Mouse (Mus musculus) myocyte (in vitro differentiated cells): ENCODE data around the gene Gm960. TPM values are rescaled to one million over a fixed set of nuclear protein-coding genes. Genes with fewer than 3 reads are reported as not detected.

Source experiments
- H3K27me3 ChIP-seq: one replicate; pipeline ENCODE4 v1.6.1; 2011; ENCODE audit not compliant: control insufficient read depth, insufficient read depth, insufficient read length
- H3K36me3 ChIP-seq: one replicate; pipeline ENCODE4 v1.6.1; 2011; ENCODE audit not compliant: control insufficient read depth, insufficient read depth
- H3K4me2 ChIP-seq: one replicate; pipeline ENCODE4 v1.6.1; 2011; ENCODE audit warnings: low read depth, control low read depth
- H3K4me3 ChIP-seq: one replicate; pipeline ENCODE4 v1.5.1; 2011; ENCODE audit warnings: mild to moderate bottlenecking, control low read depth, moderate library complexity
- H3K79me2 ChIP-seq: one replicate; pipeline ENCODE4 v1.6.1; 2011; ENCODE audit not compliant: control insufficient read depth, insufficient read depth
- H3ac ChIP-seq: one replicate; pipeline ENCODE4 v1.6.1; 2011; ENCODE audit not compliant: control insufficient read depth, insufficient read length
- CEBPB ChIP-seq: IDR thresholded peaks from 2 replicates; pipeline ENCODE4 v1.6.1; 2011; ENCODE audit warnings: mild to moderate bottlenecking, moderate library complexity; ENCODE audit not compliant: poor library complexity, insufficient read depth, severe bottlenecking
- E2F4 ChIP-seq: IDR thresholded peaks from one replicate; pipeline ENCODE4 v1.6.1; 2011; ENCODE audit warnings: mild to moderate bottlenecking, control low read depth, moderate library complexity; ENCODE audit not compliant: insufficient read depth
- MAX ChIP-seq: IDR thresholded peaks from one replicate; pipeline ENCODE4 v1.6.1; 2011; ENCODE audit warnings: low read depth, mild to moderate bottlenecking, control low read depth
- MYOD1 ChIP-seq, 3 experiments: IDR thresholded peaks; one replicate each; pipeline ENCODE4 v1.6.1; 2011; ENCODE audit warnings: control low read depth in 2 of 3, low read depth in 2 of 3, mild to moderate bottlenecking in 2 of 3, moderate library complexity in 1 of 3; ENCODE audit not compliant: insufficient read length in 2 of 3, control insufficient read depth in 1 of 3
- MYOG ChIP-seq, 3 experiments: IDR thresholded peaks; one replicate each; pipeline ENCODE4 v1.6.1; 2011; ENCODE audit warnings: control low read depth in 2 of 3, low read depth in 2 of 3, mild to moderate bottlenecking in 2 of 3; ENCODE audit not compliant: insufficient read length in 2 of 3, control insufficient read depth in 1 of 3, insufficient read depth in 1 of 3
- POLR2A ChIP-seq: IDR thresholded peaks from one replicate; pipeline ENCODE4 v1.6.1; 2011; ENCODE audit warnings: low read depth, mild to moderate bottlenecking, control low read depth, moderate library complexity; ENCODE audit not compliant: insufficient read length
- POLR2AphosphoS2 ChIP-seq: IDR thresholded peaks from one replicate; pipeline ENCODE4 v1.6.1; 2011; ENCODE audit warnings: low read depth, control low read depth; ENCODE audit not compliant: insufficient read length
- REST ChIP-seq: IDR thresholded peaks from one replicate; pipeline ENCODE4 v1.6.1; 2011; ENCODE audit warnings: mild to moderate bottlenecking, control low read depth, moderate library complexity; ENCODE audit not compliant: insufficient read depth, insufficient read length
- SRF ChIP-seq: IDR thresholded peaks from one replicate; pipeline ENCODE4 v1.6.1; 2011; ENCODE audit warnings: low read depth; ENCODE audit not compliant: control insufficient read depth, insufficient read length
- TCF12 ChIP-seq: IDR thresholded peaks from one replicate; pipeline ENCODE4 v1.6.1; 2011; ENCODE audit warnings: mild to moderate bottlenecking, control low read depth; ENCODE audit not compliant: poor library complexity, insufficient read depth, severe bottlenecking
- TCF3 ChIP-seq: IDR thresholded peaks from one replicate; pipeline ENCODE4 v1.6.1; 2011; ENCODE audit warnings: low read depth, control low read depth; ENCODE audit not compliant: insufficient read length
- USF1 ChIP-seq: IDR thresholded peaks from one replicate; pipeline ENCODE4 v1.6.1; 2011; ENCODE audit warnings: low read depth, mild to moderate bottlenecking, control low read depth, moderate library complexity
- polyA plus RNA-seq: library from polyadenylated mRNA; unstranded; fragments of >200 nt; fragmentation: generic; extraction: Trizol; gene quantifications from one replicate; pipeline ENCODE4 v1.2.1, GENCODE M21; 2012; ENCODE audit warnings: missing spikeins

Gm960 gene
- polyA plus RNA-seq, 1 experiment: 0.90 TPM

GRCm38 (mm10) chr19:4700656-4701055, 2.2 kb upstream of the Gm960 start:
- H3K4me2 ChIP-seq: no peak overlapping the region
- H3K4me3 ChIP-seq: no peak overlapping the region
- H3ac ChIP-seq: no peak overlapping the region
- H3K36me3 ChIP-seq: no peaks in the 10 kb centered on the region
- no peak for TF ChIP-seq MYOG (IDR thresholded peaks at IDR 0.05; ENCODE audit: control insufficient read depth in 1 of 3, insufficient read depth in 1 of 3, insufficient read length in 2 of 3, low read depth in 2 of 3)
- no peak for TF ChIP-seq USF1
- no peak for TF ChIP-seq POLR2AphosphoS2
- no peak for TF ChIP-seq REST
- no peak for TF ChIP-seq CEBPB
- no peak for TF ChIP-seq SRF
- TF ChIP-seq E2F4: no peak
- no peak for TF ChIP-seq POLR2A
- H3K27me3 ChIP-seq: no peaks in the 10 kb centered on the region
- H3K79me2 ChIP-seq: no peaks in the 10 kb centered on the region

GRCm38 (mm10) chr19:4699821-4700220, 1.4 kb upstream of the Gm960 start:
- Histone ChIP-seq H3K27me3 (no peaks in the 10 kb centered on the region), H3K4me2 (no peak overlapping the region), H3K4me3 (no peak overlapping the region), H3K36me3 (no peaks in the 10 kb centered on the region), H3ac (no peak overlapping the region), H3K79me2 (no peaks in the 10 kb centered on the region)
- TF ChIP-seq POLR2A (no peak), CEBPB (no peak), TCF12 (no peak), POLR2AphosphoS2 (no peak)

- no peak for TF ChIP-seq POLR2AphosphoS2
- no peak for TF ChIP-seq SRF
- TF ChIP-seq MYOG (IDR thresholded peaks at IDR 0.05; ENCODE audit: control insufficient read depth in 1 of 3, insufficient read depth in 1 of 3, insufficient read length in 2 of 3, low read depth in 2 of 3): no peak
- TF ChIP-seq TCF12: no peak
- TF ChIP-seq E2F4: no peak
- no peak for TF ChIP-seq MYOD1 (IDR thresholded peaks at IDR 0.05; ENCODE audit: control insufficient read depth in 1 of 3, insufficient read length in 2 of 3, low read depth in 2 of 3)
- no peak for TF ChIP-seq CEBPB
- no peak for TF ChIP-seq MAX
- no peak for TF ChIP-seq USF1
- TF ChIP-seq TCF3: no peak
- no peak for TF ChIP-seq POLR2A
- no peak for TF ChIP-seq REST
- peak overlapping the region; percentile 22 for H3K4me3 ChIP-seq
- peak overlapping the region; percentile 89 for H3K4me2 ChIP-seq
- no peaks in the 10 kb centered on the region for H3K36me3 ChIP-seq
- no peak overlapping the region for H3ac ChIP-seq
- no peaks in the 10 kb centered on the region for H3K79me2 ChIP-seq
- no peaks in the 10 kb centered on the region for H3K27me3 ChIP-seq
These were observed 388 bp upstream of the Gm960 start for GRCm38 (mm10) chr19:4698856-4699255.

- Histone ChIP-seq H3K36me3 (no peaks in the 10 kb centered on the region), H3K27me3 (no peaks in the 10 kb centered on the region), H3ac (no peak overlapping the region), H3K79me2 (no peaks in the 10 kb centered on the region), H3K4me3 (peak overlapping the region; percentile 22), H3K4me2 (peak overlapping the region; percentile 89)
- TF ChIP-seq MYOD1 (IDR thresholded peaks at IDR 0.05; ENCODE audit: control insufficient read depth in 1 of 3, insufficient read length in 2 of 3, low read depth in 2 of 3) (no peak), MYOG (IDR thresholded peaks at IDR 0.05; ENCODE audit: control insufficient read depth in 1 of 3, insufficient read depth in 1 of 3, insufficient read length in 2 of 3, low read depth in 2 of 3) (no peak), TCF12 (no peak), USF1 (no peak), REST (no peak)
These were observed 747 bp downstream of the Gm960 start for GRCm38 (mm10) chr19:4697721-4698120.

- H3K27me3 ChIP-seq: no peaks in the 10 kb centered on the region
- TF ChIP-seq E2F4 (no peak), POLR2AphosphoS2 (no peak), TCF3 (no peak), SRF (no peak), POLR2A (no peak), MYOG (IDR thresholded peaks at IDR 0.05; ENCODE audit: control insufficient read depth in 1 of 3, insufficient read depth in 1 of 3, insufficient read length in 2 of 3, low read depth in 2 of 3) (no peak), CEBPB (no peak), MAX (no peak), MYOD1 (IDR thresholded peaks at IDR 0.05; ENCODE audit: control insufficient read depth in 1 of 3, insufficient read length in 2 of 3, low read depth in 2 of 3) (no peak)
- no peaks in the 10 kb centered on the region for H3K36me3 ChIP-seq
- H3ac ChIP-seq: no peak overlapping the region
- peak overlapping the region; percentile 89 for H3K4me2 ChIP-seq
- H3K4me3 ChIP-seq: no peak overlapping the region
- H3K79me2 ChIP-seq: no peaks in the 10 kb centered on the region
These were observed 1.3 kb downstream of the Gm960 start for GRCm38 (mm10) chr19:4697121-4697520.
